Mouse (Mus musculus): Measurements from ENCODE around the gene Gm17490. TPM values are rescaled to one million over a fixed set of nuclear protein-coding genes. Genes with fewer than 3 reads are reported as not detected.
"Not testable (repeated sequence)": the region's sequence is repeated elsewhere in the genome, so short reads cannot be mapped to it uniquely, and the experiment has no call there.

Gm17490 gene
- polyA plus RNA-seq, 1 experiment from 2014 or later, result not detected

DNA sequence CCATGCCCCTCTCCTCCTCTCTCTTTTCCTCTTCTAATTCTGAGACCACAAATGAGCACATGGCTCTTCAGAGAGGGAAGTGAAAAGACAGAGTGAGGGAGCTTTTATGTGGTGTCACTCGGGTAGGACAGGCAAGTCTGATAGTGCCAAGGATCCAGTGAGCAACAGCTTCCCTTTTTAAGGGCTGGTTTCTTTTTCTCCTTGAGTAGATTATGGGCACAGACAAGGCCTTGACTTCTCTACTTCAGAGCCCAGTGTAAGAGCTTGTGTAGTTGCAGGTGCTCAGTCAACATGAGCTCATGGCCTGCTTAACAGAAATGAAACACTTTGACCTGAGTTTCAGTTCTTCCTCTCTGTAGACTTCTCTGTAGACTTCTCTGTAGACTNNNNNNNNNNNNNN, 11.1 kb upstream of the Gm17490 start:
- Histone ChIP-seq H3K9me3 (ENCODE audit: control insufficient read depth, low read length) (no peaks in the 10 kb centered on the region), H3K9ac (ENCODE audit: low read depth, low read length) (no peak overlapping the region), H3K4me3 (ENCODE audit: low read length) (no peak overlapping the region), H3K4me1 (ENCODE audit: control insufficient read depth, insufficient read depth, low read length) (no peaks in the 10 kb centered on the region), H3K27me3 (replicated peaks; ENCODE audit: control insufficient read depth, insufficient read depth, low read length) (no peaks in the 10 kb centered on the region), H3K36me3 (ENCODE audit: control insufficient read depth, insufficient read depth, low read length) (no peaks in the 10 kb centered on the region), H3K27ac (ENCODE audit: low read length) (no peak overlapping the region), H3K4me2 (ENCODE audit: low read depth, low read length) (no peak overlapping the region)
- no peak for ATAC-seq
- 66% methylated on average over 1 of the region's 1 CpGs for WGBS

DNA sequence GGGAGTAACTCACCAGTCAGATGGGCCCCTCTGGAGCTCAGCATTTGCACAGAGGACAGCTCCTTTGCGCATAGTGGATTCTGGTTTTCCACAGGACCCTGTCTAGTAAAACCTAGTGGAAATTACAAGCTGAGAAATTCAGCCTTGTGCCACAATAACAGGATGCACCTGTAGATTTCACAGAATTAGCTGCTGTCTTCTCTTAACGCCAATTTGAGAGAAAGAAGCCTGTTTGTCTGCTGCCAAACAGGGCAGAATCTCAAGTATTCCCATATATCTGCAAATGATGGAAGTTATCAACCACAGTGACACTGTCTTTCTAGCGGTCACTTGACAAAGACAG, 10.0 kb upstream of the Gm17490 start:
- H3K36me3 ChIP-seq (ENCODE audit: control insufficient read depth, insufficient read depth, low read length), result no peaks in the 10 kb centered on the region
- no peak overlapping the region for H3K4me2 ChIP-seq (ENCODE audit: low read depth, low read length)
- 75% methylated on average over 3 of the region's 3 CpGs for WGBS
- ATAC-seq, result no peak
- no peak overlapping the region for H3K4me3 ChIP-seq (ENCODE audit: low read length)
- no peaks in the 10 kb centered on the region for H3K4me1 ChIP-seq (ENCODE audit: control insufficient read depth, insufficient read depth, low read length)
- H3K9ac ChIP-seq (ENCODE audit: low read depth, low read length), result no peak overlapping the region
- H3K27me3 ChIP-seq (replicated peaks; ENCODE audit: control insufficient read depth, insufficient read depth, low read length), result no peaks in the 10 kb centered on the region
- no peaks in the 10 kb centered on the region for H3K9me3 ChIP-seq (ENCODE audit: control insufficient read depth, low read length)
- no peak overlapping the region for H3K27ac ChIP-seq (ENCODE audit: low read length)

DNA sequence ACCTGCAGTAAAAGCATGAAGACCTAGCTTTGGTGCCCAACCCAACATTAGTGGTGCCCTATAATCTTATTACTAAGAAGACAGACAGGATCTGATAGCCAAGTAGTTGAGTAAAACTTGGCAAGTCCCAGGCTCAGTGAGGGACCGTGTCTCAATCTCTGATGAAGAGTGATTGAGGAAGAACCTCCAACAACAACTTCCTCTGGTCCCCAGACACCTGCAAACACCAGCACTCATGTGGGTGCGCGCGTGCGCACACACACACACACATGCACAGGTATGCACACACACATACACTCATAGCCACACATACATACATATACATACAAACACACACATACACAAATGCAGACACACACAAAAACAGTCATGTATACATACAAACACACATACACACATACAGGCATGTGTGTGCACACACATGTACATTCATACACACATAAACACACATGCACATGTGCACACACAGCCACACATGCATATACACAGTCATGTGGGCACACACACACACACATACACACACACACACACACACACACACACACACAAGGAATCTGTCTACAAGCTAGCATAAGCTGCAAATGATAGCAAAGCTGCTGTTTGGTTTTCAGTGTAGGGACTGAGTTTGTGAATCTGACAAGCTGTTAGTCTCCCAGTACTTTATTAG, 9.5 kb upstream of the Gm17490 start:
- H3K27ac ChIP-seq (ENCODE audit: low read length), result no peak overlapping the region
- no peak overlapping the region for H3K4me2 ChIP-seq (ENCODE audit: low read depth, low read length)
- H3K9ac ChIP-seq (ENCODE audit: low read depth, low read length), result no peak overlapping the region
- H3K36me3 ChIP-seq (ENCODE audit: control insufficient read depth, insufficient read depth, low read length), result no peaks in the 10 kb centered on the region
- WGBS, result 92% methylated on average over 5 of the region's 5 CpGs
- no peak for ATAC-seq
- no peaks in the 10 kb centered on the region for H3K27me3 ChIP-seq (replicated peaks; ENCODE audit: control insufficient read depth, insufficient read depth, low read length)
- H3K4me1 ChIP-seq (ENCODE audit: control insufficient read depth, insufficient read depth, low read length), result no peaks in the 10 kb centered on the region
- H3K4me3 ChIP-seq (ENCODE audit: low read length), result no peak overlapping the region
- no peaks in the 10 kb centered on the region for H3K9me3 ChIP-seq (ENCODE audit: control insufficient read depth, low read length)

DNA sequence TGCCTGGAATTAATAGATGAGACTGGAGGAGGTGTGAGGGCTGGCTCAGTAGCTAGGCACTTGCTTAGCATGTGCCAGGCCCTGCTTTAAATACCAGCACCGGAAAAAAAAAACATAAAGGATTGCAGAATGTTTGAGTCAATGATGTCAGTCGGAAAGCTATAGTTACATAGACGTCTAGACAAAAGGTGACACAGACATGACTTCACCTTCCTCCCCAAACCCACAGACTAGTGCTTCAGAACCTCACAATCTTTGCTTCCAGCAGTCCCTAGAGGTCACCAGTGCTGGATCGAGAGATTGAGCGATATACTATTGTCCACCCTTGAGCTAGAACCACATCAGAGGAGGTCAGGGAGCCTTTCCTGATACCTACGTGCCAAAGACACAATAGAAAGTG, 9.0 kb upstream of the Gm17490 start:
- no peaks in the 10 kb centered on the region for H3K36me3 ChIP-seq (ENCODE audit: control insufficient read depth, insufficient read depth, low read length)
- H3K4me2 ChIP-seq (ENCODE audit: low read depth, low read length), result no peak overlapping the region
- ATAC-seq, result no peak
- H3K9me3 ChIP-seq (ENCODE audit: control insufficient read depth, low read length), result no peaks in the 10 kb centered on the region
- H3K27me3 ChIP-seq (replicated peaks; ENCODE audit: control insufficient read depth, insufficient read depth, low read length), result no peaks in the 10 kb centered on the region
- H3K4me3 ChIP-seq (ENCODE audit: low read length), result no peak overlapping the region
- no peaks in the 10 kb centered on the region for H3K4me1 ChIP-seq (ENCODE audit: control insufficient read depth, insufficient read depth, low read length)
- H3K27ac ChIP-seq (ENCODE audit: low read length), result no peak overlapping the region
- WGBS, result 83% methylated on average over 6 of the region's 6 CpGs
- no peak overlapping the region for H3K9ac ChIP-seq (ENCODE audit: low read depth, low read length)

DNA sequence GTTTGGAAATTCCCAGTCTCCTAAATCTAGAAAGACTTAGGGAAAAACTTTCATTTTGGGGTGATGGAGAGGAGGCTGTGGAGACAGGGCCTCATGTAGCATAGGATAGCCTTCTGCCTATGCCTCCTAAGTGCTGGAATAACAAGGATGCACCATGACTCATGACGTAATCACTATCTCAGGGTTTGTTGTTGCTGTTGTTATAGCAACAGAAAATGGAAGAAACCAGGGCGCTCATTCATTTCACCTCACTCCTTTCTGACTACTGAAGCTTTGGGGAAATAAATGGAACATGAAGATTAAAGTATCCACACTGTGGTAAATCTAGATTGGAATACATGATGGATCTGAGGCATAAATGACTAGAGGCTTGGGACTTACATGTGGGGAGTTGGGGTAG, 2.3 kb downstream of the Gm17490 start:
- Histone ChIP-seq H3K27me3 (replicated peaks; ENCODE audit: control insufficient read depth, insufficient read depth, low read length) (no peaks in the 10 kb centered on the region), H3K9ac (ENCODE audit: low read depth, low read length) (no peak overlapping the region), H3K9me3 (ENCODE audit: control insufficient read depth, low read length) (no peaks in the 10 kb centered on the region), H3K27ac (ENCODE audit: low read length) (no peak overlapping the region), H3K4me2 (ENCODE audit: low read depth, low read length) (no peak overlapping the region), H3K4me1 (ENCODE audit: control insufficient read depth, insufficient read depth, low read length) (no peaks in the 10 kb centered on the region), H3K4me3 (ENCODE audit: low read length) (no peak overlapping the region), H3K36me3 (ENCODE audit: control insufficient read depth, insufficient read depth, low read length) (no peaks in the 10 kb centered on the region)
- 87% methylated on average over 2 of the region's 2 CpGs for WGBS
- no peak for ATAC-seq

DNA sequence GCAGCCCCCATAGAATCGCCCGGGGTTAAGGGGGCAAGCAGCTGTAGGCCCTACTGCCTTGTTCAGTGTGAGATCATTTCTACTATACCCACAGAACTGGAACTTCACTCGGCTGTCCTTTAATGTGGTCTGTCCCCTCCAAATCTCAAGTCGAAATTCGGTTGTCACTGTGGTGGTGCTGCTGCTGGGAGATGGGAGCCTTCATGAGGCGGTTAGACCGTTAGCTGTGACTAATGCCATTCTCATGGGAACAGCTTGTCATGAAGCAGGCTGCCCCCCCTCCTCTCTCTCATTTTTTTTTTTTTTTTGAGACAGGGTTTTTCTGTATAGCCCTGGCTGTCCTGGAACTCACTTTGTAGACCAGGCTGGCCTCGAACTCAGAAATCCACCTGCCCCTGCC, 2.9 kb downstream of the Gm17490 start:
- WGBS, result 87% methylated on average over 8 of the region's 8 CpGs
- H3K4me1 ChIP-seq (ENCODE audit: control insufficient read depth, insufficient read depth, low read length), result no peaks in the 10 kb centered on the region
- no peak for ATAC-seq

DNA sequence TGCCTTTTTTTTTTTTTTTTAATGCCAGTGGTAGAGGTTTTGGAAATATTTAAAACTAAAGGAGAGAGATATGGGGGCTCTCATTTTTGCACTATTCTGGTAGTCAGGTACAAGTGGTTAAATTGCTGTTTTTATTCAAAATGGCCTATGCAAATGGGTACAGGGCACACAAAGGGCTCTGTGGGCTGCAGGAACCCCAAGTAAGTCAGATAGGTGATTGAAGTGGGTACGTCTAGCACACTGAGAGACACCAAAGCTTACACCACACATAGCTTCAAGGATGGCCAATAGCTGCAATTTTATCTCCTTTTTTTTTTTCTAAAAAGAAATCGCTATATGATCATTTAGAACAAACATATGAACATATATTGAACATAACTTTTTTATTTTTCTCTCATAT, 6.5 kb downstream of the Gm17490 start:
- Histone ChIP-seq H3K4me1 (ENCODE audit: control insufficient read depth, insufficient read depth, low read length) (no peaks in the 10 kb centered on the region), H3K9ac (ENCODE audit: low read depth, low read length) (no peak overlapping the region), H3K27me3 (replicated peaks; ENCODE audit: control insufficient read depth, insufficient read depth, low read length) (no peaks in the 10 kb centered on the region), H3K4me3 (ENCODE audit: low read length) (no peak overlapping the region), H3K9me3 (ENCODE audit: control insufficient read depth, low read length) (no peaks in the 10 kb centered on the region), H3K36me3 (ENCODE audit: control insufficient read depth, insufficient read depth, low read length) (no peaks in the 10 kb centered on the region), H3K4me2 (ENCODE audit: low read depth, low read length) (no peak overlapping the region), H3K27ac (ENCODE audit: low read length) (no peak overlapping the region)
- WGBS, result 89% methylated on average over 2 of the region's 2 CpGs
- ATAC-seq, result no peak

More for the DNA sequence above, 2.9 kb downstream of the Gm17490 start:
- Histone ChIP-seq H3K4me2 (ENCODE audit: low read depth, low read length) (no peak overlapping the region), H3K27ac (ENCODE audit: low read length) (no peak overlapping the region), H3K4me3 (ENCODE audit: low read length) (no peak overlapping the region), H3K27me3 (replicated peaks; ENCODE audit: control insufficient read depth, insufficient read depth, low read length) (no peaks in the 10 kb centered on the region), H3K36me3 (ENCODE audit: control insufficient read depth, insufficient read depth, low read length) (no peaks in the 10 kb centered on the region), H3K9me3 (ENCODE audit: control insufficient read depth, low read length) (no peaks in the 10 kb centered on the region), H3K9ac (ENCODE audit: low read depth, low read length) (no peak overlapping the region)

DNA sequence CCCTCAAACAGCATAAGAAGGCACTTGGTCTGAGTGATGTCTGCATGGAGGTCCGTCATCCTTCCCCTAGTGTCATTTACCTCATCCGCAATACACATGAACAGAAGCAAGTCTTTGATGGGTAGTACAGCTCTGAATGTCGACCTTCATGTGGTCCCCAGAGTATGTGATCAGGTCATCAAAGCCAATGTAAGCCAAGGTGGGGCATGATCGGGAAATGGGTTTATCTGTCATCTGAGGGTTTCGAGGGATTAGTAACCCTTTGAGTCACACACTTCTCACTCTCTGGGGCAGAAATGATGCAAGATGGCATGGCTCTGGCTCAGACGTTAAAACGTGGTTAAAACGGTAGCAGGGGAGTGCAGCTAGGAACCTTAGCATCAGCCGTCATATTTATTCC, 9.2 kb downstream of the Gm17490 start:
- H3K27me3 ChIP-seq (replicated peaks; ENCODE audit: control insufficient read depth, insufficient read depth, low read length), result no peaks in the 10 kb centered on the region
- no peaks in the 10 kb centered on the region for H3K9me3 ChIP-seq (ENCODE audit: control insufficient read depth, low read length)
- H3K36me3 ChIP-seq (ENCODE audit: control insufficient read depth, insufficient read depth, low read length), result no peaks in the 10 kb centered on the region
- no peak overlapping the region for H3K4me2 ChIP-seq (ENCODE audit: low read depth, low read length)
- no peak overlapping the region for H3K27ac ChIP-seq (ENCODE audit: low read length)
- H3K4me1 ChIP-seq (ENCODE audit: control insufficient read depth, insufficient read depth, low read length), result no peaks in the 10 kb centered on the region
- no peak overlapping the region for H3K9ac ChIP-seq (ENCODE audit: low read depth, low read length)
- WGBS, result 87% methylated on average over 9 of the region's 9 CpGs
- H3K4me3 ChIP-seq (ENCODE audit: low read length), result no peak overlapping the region
- ATAC-seq, result no peak

DNA sequence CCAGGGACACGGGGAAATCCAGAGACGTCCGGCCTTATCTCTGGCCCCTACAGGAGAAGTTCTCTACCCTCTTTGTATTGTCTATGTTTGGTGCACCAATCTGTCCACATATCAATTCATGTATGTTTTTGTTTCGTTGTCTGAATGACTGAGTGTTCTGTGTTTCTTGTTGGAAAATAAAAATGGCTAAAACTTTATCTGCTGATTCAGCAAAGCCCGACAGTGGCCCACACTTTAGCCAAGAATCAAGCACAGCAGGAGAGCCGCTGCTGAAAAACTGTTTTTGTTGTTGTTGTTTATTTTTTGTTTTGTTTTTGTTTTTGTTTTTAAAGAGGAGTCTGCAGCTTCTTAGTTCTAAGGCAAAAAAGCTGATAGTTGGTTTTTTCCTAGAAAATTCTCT, 13.1 kb downstream of the Gm17490 start:
- H3K4me3 ChIP-seq (ENCODE audit: low read length); H3K4me1 ChIP-seq (ENCODE audit: control insufficient read depth, insufficient read depth, low read length); H3K36me3 ChIP-seq (ENCODE audit: control insufficient read depth, insufficient read depth, low read length); ATAC-seq; H3K27me3 ChIP-seq (replicated peaks; ENCODE audit: control insufficient read depth, insufficient read depth, low read length); H3K9me3 ChIP-seq (ENCODE audit: control insufficient read depth, low read length); H3K27ac ChIP-seq (ENCODE audit: low read length); H3K9ac ChIP-seq (ENCODE audit: low read depth, low read length); H3K4me2 ChIP-seq (ENCODE audit: low read depth, low read length): not testable (repeated sequence)
- 88% methylated on average over 6 of the region's 6 CpGs for WGBS

DNA sequence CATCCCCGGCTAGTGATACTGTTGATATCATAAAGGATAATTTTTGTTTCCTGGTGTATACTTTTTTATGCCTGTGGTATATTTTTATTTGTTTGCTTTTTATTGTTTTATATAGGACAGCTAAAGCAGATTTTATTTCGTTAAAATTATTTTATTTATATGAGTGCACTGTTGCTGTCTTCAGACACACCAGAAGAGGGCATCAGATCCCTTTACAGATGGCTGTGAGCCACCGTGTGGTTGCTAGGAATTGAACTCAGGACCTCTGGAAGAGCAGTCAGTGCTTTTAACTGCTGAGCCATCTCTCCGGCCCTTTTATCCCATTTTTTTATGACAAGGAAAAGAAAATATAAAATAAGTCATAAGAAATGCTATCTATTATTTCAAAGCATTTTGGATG, 19.3 kb downstream of the Gm17490 start:
- not testable (repeated sequence) for H3K9me3 ChIP-seq (ENCODE audit: control insufficient read depth, low read length); H3K27ac ChIP-seq (ENCODE audit: low read length); H3K4me1 ChIP-seq (ENCODE audit: control insufficient read depth, insufficient read depth, low read length); ATAC-seq; H3K36me3 ChIP-seq (ENCODE audit: control insufficient read depth, insufficient read depth, low read length); H3K27me3 ChIP-seq (replicated peaks; ENCODE audit: control insufficient read depth, insufficient read depth, low read length); H3K4me3 ChIP-seq (ENCODE audit: low read length); H3K4me2 ChIP-seq (ENCODE audit: low read depth, low read length); H3K9ac ChIP-seq (ENCODE audit: low read depth, low read length)
- 76% methylated on average over 4 of the region's 4 CpGs for WGBS

All from intestine, embryonic 16.5 days (tissue).